Mouse (Mus musculus) cerebellum, adult (tissue): ENCODE results near the gene Tmem198.
A peak's percentile ranks its signal among the peaks of the same experiment; 100 is the strongest.

Source experiments
- ATAC-seq: cut with Nextera tagmentation; 2 replicates; pipeline ENCODE4 v1.9.2; 2017; ENCODE audit warnings: mild to moderate bottlenecking, moderate library complexity, mixed read lengths; ENCODE audit not compliant: insufficient number of reproducible peaks, low FRiP score, low TSS enrichment

Tmem198 gene

GRCm38 (mm10) chr1:75478916-75479634 lies at the start of gene Tmem198, which contains the start of gene Chpf:
TSS of gene Tmem198 (plus strand) at chr1:75479532.
TSS of gene Chpf (minus strand) at chr1:75479307.
- peak; percentile 50 for ATAC-seq

DNA sequence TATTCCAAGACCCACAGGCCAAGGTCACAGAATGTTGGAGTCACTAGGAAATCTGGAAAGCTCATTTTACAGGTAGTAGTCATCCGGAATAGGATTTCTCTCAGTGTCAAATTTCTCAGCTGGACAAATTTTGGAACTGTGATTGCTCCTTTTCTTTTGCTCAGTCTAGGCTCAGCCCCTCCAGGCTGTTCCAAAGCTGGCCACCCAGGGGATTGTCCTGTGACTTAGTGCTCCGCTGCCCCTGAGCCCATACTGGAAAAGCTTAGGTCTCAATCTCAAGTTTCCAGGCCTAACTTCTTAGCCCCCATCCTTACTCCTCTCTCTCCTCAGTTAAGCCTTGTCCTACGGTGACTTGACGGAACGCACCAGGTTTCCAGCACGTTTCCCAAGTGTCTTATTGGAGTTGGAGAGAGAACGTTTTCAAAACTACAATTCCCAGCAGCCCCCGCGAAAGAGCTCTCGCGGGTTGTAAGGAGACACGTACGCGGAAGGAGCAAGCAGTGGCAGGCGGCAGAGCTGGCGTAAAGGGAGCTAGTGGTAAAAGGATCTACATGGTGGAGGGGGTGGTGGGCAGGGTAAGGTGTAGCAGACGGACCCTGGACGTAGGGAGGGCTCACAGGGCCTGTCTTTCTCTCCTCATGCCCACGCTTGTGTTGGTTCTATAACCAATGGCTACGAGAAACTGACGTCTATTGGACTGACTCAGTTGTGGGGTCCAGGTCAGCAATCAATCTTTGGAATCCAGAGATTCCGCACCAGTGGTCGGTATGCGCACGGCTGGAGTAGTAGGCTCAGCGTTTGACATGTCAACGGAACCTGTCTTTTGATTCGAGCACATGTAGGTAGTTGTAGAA lies 43.6 kb upstream of the Tmem198 start, which contains the start of gene Gmppa:
Gene Gmppa, plus strand, starts transcription at position 456 of the 854 bp plus-strand sequence.
- peak; percentile 73 for ATAC-seq

- ATAC-seq, result no peak
Measured at GRCm38 (mm10) chr1:75438782-75439181, 40.5 kb upstream of the Tmem198 start.

GRCm38 (mm10) chr1:75440661-75441060 lies 38.7 kb upstream of the Tmem198 start:
- ATAC-seq, result 0 out of 2 replicates have a peak, but pooled peaks have one; percentile 1

DNA sequence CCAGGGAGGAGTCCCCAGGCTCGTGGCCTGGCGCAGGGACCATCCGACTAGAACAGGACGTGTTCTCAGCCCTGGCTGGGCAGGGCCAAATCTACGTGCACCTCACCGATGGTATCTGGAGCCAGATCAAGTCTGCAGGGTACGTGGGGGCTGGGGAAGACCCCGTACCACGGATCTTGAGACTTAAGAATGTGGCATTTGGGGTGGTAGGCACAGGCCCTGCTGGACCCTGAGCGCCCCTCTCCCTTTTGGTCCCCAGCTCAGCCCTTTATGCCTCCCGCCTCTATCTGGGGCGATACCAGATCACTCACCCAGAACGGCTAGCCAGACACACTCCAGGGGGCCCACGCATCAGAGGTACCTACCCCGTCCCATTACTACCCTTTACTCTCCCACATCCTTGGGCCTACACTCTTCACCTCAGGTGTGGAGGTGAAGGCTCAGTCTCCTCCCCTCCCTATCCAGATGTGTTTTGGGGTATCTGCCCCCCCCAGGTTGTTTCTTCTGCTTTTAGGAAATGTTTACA lies 37.8 kb upstream of the Tmem198 start:
- ATAC-seq, result no peak

DNA sequence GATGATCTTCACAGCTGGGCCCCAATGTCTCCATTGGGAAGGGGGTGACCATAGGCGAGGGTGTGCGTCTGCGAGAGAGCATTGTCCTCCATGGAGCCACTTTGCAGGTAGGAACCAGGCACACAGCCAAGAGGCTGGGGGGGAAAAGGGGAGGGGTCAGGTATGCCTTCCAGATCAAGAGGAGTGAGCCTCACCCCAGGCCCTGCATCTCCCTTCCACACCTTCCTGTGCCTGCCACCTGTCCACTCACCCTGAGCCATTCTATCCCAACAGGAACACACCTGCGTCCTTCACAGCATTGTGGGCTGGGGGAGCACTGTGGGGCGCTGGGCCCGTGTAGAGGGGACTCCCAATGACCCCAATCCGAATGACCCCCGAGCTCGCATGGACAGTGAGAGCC lies 37.2 kb upstream of the Tmem198 start:
- ATAC-seq, result no peak

GRCm38 (mm10) chr1:75442811-75443210 lies 36.5 kb upstream of the Tmem198 start:
- ATAC-seq, result peak; percentile 57

DNA sequence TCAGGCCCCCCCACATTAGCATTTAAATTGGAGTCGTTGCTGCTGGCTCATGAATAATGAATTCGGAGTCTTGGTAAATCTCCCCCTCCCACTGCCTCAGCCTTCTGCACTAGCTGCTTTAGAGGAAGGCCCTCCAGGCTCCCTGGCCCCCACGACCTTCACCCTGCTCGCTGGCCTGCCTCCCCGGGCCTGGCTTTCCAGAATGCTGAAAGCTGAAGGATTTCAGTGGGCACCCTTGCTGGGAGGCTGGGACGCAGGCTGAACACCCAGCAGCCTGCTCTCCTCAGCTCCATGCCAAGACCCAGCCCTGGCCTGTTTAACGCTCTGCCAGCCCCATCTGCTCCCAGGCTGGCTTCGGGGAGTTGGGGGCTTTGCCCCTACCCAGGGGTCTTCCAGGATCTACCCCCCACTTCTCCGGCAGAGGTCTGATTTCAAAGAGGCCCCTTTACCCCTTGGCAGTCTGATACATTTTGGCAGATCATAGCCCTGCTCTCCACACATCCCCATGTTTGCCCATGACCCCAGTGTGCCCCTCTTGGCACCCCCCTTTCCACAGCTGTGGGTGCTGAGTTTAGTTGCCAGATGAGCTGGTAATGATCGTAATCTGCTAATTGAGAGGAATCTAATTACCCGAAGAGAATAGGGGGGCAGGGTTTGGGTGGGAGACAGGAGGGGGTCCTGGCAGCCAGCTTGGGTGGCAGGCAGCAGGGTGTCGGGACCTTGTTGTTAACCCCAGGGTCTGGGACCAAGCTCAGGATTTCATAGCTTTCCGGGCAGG lies 35.9 kb upstream of the Tmem198 start:
- 0 out of 2 replicates have a peak, but pooled peaks have one; percentile 8 for ATAC-seq

DNA sequence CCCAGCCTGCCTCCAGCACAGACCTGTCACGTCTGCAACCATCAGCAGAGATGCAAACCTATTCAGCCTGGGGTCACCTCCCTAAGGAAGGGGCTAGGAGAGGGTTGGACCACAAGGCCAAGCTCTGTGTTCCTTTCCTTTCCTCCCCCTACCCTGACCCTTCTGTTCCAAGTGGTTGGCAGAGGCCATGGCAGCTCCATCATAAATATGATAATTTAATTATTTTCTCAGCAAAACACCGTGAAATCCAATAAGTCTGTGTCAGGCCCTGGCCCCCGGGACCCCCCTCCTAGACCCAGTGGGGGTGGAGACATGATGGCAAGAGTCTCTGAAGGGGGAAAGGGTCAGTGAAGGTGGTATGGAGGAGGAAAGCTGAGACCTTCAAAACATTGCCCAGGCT lies 35.1 kb upstream of the Tmem198 start:
- no peak for ATAC-seq

DNA sequence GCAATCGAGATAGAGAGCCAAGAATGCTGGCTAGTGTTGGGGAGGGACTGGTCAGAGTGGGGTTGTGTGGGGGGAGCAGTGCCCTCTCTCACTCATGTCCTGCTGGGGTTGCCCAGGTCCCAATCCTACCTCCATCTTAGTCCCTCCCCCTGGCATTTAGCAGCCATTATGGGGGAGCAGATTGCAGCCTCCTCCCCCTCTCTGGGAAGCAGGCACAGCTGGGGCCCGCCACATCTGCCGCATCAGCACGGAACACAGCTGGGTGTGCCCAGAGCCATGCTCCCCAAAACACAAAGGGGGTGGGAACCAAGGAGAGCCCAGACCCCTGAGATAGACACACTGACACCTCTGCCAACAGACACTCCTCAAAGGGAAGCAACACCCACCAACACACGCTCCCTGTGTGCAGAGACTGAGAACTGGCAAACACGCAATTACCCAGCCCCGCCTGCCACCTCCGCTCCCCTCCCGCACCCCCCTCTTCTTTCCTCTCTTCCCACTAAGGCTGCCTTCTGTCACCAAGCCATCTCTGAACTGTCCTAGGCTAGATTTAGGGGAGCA lies 34.1 kb upstream of the Tmem198 start:
- no peak for ATAC-seq

GRCm38 (mm10) chr1:75445751-75446611 lies 33.4 kb upstream of the Tmem198 start:
- ATAC-seq, result peak; percentile 22; the same call in 1 of the 2 replicates

- no peak for ATAC-seq
Measured at GRCm38 (mm10) chr1:75446656-75447055, 32.7 kb upstream of the Tmem198 start.

- ATAC-seq, result no peak
Measured at GRCm38 (mm10) chr1:75447265-75448051, 31.9 kb upstream of the Tmem198 start.

DNA sequence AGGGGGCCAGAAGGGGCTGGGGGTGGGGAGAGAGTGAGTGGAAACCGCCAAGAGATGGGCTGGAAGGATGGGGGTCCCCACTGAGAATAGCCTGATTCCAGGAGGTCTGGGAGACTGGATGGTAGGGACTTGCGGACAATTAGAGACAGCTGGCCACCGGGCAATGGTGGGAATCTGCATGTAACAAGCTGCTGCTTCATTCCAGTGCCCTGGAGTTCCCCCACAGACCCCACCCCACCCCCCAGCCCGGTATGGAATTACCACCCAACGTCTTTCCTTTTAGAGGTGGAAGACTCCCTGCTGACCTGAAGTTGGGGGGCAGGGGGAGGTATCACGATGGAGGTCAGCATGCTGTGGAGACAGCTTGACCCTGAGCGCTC lies 31.3 kb upstream of the Tmem198 start:
- no peak for ATAC-seq

DNA sequence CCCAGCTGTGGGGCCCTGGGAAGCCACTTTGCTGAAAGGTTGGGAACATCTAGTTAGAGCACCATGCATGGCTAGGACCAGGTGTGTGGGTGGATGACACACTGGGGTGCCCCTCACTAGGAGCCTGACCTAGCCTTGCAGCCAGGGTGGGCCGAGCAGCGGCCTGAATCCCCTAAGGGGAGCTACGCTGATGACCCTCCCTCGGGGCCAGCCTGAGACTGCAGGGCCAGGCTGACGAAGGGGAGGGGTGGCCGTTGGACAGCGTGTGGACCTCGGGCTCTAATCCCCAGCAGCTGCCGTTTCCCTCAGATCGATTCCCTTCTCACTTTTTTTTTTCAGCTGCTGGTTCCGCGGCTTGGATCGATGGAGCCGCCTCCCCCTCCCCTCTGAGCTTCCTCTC lies 30.4 kb upstream of the Tmem198 start:
- ATAC-seq, result no peak

DNA sequence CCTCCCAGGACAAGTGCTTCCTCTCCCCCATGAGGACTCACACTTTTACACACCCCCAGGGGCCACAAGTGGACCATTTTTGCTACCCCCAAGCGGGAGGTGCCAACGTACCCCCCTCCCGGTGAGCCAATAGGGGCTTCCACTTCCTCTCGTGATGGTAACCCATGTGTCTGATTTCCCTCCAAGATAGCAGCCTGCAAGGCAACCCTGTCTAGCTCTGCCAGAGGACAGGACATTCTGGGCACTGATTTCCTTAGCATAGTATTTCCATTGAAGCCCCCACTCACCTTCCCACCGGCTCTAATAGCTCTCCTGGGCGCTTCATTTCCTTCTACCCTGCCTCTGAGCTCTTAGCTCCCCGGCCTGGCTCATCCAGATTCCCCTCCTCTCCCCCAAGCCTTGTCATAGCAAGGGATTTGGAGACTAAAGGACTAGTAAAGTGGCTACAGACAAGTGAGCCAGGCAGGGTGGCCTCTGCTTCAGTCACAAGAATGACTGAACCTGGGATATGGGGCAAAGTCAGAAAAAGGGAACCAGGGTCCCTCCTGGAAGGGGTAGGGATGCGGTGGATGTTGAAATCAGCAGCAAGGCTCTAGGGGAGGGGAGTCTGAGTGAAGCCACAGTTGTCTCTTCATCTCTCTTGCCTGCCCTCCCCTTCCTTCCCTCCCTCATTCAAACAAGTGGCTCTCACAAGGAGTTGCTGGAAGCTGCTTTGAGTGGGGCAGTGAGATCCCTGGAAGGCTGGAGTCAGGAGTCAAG lies 29.8 kb upstream of the Tmem198 start:
- no peak for ATAC-seq

DNA sequence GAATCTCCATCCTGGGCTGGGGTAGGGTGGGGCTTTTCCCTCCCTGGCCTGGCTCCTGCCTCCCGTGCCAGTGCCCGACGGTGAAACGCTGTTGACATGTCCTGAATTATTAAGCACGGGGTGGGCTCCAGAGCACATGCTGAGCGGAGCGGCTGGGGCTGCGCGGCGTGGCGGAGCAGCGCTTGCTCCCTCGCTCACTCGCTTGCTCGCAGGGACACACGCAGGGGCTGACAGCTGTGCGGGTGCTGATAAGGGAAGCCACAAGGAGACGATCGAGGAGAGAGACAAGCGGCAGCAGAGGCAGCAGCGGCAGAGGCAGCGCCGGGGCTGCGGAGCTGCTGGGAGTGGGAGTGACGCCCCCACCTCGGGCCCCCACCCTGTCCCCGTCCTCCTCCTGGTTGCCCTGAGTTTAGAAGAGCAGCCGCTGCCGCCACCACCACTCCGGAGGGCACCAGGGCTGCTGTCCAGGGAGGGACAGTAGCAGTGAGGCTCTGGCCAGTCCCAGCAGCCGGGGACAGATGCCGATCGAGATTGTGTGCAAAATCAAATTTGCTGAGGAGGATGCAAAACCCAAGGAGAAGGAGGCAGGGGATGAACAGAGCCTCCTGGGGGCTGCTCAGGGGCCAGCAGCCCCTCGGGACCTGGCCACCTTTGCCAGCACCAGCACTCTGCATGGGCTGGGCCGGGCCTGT lies 28.9 kb upstream of the Tmem198 start, which contains the start of gene Asic4:
Gene Asic4, plus strand, starts transcription at position 123 of the 692 bp plus-strand sequence.
- no peak for ATAC-seq
